Mouse (Mus musculus): Measurements from ENCODE around the gene Gm20219. TPM values are rescaled to one million over a fixed set of nuclear protein-coding genes. Genes with fewer than 3 reads are reported as not detected.

The Gm20219 gene
- polyA plus RNA-seq, 1 experiment from 2014 or later: 1.8 TPM

DNA sequence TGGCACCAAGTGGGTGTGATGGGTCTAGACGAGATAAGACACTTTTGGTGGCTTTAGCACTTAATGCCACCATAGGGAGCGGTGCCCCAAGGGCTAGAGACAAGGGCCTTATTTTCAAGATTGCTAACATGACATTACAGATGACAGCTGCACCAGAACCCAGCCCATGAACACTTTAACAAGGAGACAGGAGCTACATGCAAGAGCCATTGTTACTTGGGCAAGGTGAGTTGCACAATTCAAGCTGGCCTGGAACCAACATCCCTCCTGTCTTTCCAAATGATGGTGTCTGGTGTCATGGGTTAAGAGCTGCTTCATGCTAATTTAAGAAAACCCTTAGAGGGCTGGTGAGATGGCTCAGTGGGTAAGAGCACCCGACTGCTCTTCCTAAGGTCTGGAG is 5.2 kb upstream of the Gm20219 start:
- no peaks in the 10 kb centered on the region for H3K9me3 ChIP-seq (ENCODE audit: low read length)
- H3K4me1 ChIP-seq (ENCODE audit: insufficient read depth, low read length): no peaks in the 10 kb centered on the region
- WGBS: 80% methylated on average over 3 of the region's 3 CpGs
- no peak overlapping the region for H3K9ac ChIP-seq (replicated peaks; ENCODE audit: low read length)
- no peak overlapping the region for H3K4me2 ChIP-seq (replicated peaks; ENCODE audit: low read depth, low read length)
- no peaks in the 10 kb centered on the region for H3K27me3 ChIP-seq (ENCODE audit: insufficient read depth, low read length)
- H3K36me3 ChIP-seq (ENCODE audit: insufficient read depth, low read length): peaks cover 35% of the 10 kb centered on the region
- ATAC-seq (ENCODE audit: low FRiP score, low TSS enrichment): no peak
- H3K4me3 ChIP-seq (ENCODE audit: low read length): no peak overlapping the region
- no peak overlapping the region for H3K27ac ChIP-seq (ENCODE audit: low read length)

DNA sequence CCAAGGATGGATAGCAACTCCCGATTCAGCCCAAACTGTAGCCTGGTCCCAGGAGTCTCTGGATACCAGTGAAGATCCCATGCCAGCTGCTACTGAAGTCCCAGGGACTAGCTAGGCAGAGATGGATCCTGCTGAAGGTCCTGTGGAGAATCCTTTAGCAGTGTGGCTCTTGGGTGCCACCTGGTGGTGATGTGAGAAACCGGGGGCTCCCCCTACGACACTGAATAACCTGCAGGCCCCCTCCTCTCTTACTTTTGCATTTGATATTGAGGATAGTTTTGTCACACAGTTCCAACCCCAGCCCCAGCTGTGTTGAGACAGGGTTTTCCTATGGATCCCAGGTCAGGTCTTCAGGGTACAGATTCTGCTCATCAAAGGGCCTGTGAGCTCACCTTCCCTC is 4.3 kb upstream of the Gm20219 start:
- peaks cover 26% of the 10 kb centered on the region for H3K36me3 ChIP-seq (ENCODE audit: insufficient read depth, low read length)
- no peaks in the 10 kb centered on the region for H3K4me1 ChIP-seq (ENCODE audit: insufficient read depth, low read length)
- H3K4me2 ChIP-seq (replicated peaks; ENCODE audit: low read depth, low read length): no peak overlapping the region
- H3K9me3 ChIP-seq (ENCODE audit: low read length): no peaks in the 10 kb centered on the region
- H3K27ac ChIP-seq (ENCODE audit: low read length): no peak overlapping the region
- 22% methylated on average over 3 of the region's 3 CpGs for WGBS
- no peaks in the 10 kb centered on the region for H3K27me3 ChIP-seq (ENCODE audit: insufficient read depth, low read length)
- no peak overlapping the region for H3K4me3 ChIP-seq (ENCODE audit: low read length)
- no peak overlapping the region for H3K9ac ChIP-seq (replicated peaks; ENCODE audit: low read length)
- peak; percentile 60 for ATAC-seq (ENCODE audit: low FRiP score, low TSS enrichment)

DNA sequence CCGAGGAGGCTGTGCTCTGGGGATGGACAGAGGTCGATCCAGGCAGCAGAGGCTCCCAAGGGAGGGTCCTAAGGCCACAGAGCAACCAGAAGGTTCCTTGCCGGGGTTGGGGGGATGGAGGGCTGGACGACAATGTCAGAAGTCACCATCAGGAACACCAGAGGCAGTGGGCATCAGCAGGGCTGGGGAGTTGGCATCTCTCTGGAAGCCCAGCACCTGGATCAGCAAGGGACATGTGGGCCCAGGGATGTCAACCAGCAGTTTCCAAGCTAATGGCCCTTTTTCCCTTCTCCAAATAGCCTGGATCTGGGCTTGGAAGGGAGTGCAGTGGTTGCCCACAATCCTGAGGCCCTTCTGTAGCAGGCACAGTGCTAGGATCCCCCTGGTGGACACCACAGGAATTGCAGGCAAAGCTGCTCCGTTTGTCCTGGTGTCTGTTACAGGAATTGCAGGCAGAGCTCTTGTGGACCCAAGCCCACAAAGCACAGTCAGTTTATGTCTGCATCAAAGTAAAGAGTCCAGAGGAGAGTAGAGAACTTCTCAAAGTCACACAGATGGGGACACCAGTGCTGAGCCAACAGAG is 1.3 kb downstream of the Gm20219 start:
- H3K9ac ChIP-seq (replicated peaks; ENCODE audit: low read length): no peak overlapping the region
- H3K9me3 ChIP-seq (ENCODE audit: low read length): 0 out of 2 replicates have a peak, but pooled peaks cover 3% of the 10 kb centered on the region
- H3K27ac ChIP-seq (ENCODE audit: low read length): no peak overlapping the region
- H3K4me1 ChIP-seq (ENCODE audit: insufficient read depth, low read length): no peaks in the 10 kb centered on the region
- no peaks in the 10 kb centered on the region for H3K36me3 ChIP-seq (ENCODE audit: insufficient read depth, low read length)
- H3K4me2 ChIP-seq (replicated peaks; ENCODE audit: low read depth, low read length): no peak overlapping the region
- no peaks in the 10 kb centered on the region for H3K27me3 ChIP-seq (ENCODE audit: insufficient read depth, low read length)
- no peak overlapping the region for H3K4me3 ChIP-seq (ENCODE audit: low read length)
- 63% methylated on average over 5 of the region's 5 CpGs for WGBS
- ATAC-seq (ENCODE audit: low FRiP score, low TSS enrichment): 0 out of 2 replicates have a peak, but pooled peaks have one; percentile 13

DNA sequence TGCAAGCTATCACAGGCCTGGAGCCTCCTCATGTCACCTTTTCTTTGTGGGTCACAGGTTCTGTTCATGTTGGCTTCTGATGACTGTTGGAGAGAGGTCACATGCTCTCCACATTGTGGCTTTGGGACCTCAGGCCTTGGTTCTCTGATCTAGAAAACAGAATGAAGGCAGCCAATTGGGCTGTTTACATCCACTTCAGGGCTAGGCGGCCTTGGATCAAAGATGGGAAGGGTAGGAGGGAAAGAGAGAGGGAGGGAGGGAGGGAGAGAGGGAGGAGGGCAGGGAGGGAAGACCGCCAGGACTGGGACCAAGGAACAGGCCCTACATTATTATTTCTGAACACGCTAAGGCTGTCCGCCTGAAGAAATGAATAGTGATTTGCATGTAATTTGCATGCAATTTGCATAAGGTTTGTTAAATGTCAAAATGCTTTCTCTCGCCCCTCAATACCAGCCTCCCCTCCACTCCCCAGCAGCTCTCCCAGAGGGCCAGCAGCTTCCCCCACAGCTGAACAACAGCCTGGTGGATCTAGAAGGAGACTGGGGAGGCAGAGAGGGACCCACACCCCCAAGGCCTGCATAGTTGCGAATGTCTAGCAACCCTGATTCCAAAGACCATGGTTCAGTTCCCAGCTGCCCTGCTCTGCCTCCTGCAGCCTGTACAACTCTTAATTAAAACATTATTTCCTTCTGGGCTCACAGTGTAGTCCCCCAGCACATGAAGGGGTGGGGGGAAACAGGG is 2.2 kb downstream of the Gm20219 start:
- WGBS: 80% methylated on average over 6 of the region's 6 CpGs
- no peak for ATAC-seq (ENCODE audit: low FRiP score, low TSS enrichment)

DNA sequence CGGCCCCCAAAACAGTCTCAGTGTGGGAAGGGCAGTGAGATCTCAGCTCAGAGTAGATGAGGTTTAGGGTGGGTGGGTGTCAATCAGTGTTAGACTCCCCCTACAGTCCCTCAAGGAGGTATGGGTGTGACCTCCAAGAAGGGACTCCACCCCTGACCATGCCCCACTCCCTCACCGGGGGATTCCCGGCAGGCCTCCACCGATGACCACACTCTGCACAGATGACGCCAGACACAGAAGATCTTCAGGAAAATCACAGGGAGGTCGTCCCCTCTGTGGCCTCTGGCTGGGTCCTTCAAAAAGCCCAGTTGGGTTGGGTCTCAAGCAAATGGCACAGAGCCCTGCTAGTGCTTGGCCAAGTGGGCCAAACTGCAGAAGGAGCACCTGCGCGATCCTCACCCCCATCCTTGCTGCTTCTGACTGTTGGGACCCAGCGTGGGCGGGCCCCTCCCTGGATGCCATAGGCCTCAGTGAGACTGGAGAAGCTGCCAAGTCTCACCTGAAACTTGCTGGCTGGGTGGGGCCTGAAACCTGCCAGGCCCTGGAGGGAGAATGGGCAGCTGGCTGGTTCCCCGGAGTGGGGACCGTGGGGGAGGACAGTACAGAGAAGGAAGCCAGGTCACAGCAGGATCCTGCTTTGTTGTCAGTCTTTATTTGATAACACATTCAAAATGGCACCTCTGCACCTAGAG is 3.3 kb downstream of the Gm20219 start:
- Histone ChIP-seq H3K36me3 (ENCODE audit: insufficient read depth, low read length) (no peaks in the 10 kb centered on the region), H3K9me3 (ENCODE audit: low read length) (0 out of 2 replicates have a peak, but pooled peaks cover 3% of the 10 kb centered on the region), H3K27me3 (ENCODE audit: insufficient read depth, low read length) (no peaks in the 10 kb centered on the region), H3K9ac (replicated peaks; ENCODE audit: low read length) (no peak overlapping the region), H3K4me2 (replicated peaks; ENCODE audit: low read depth, low read length) (no peak overlapping the region), H3K27ac (ENCODE audit: low read length) (no peak overlapping the region), H3K4me3 (ENCODE audit: low read length) (no peak overlapping the region), H3K4me1 (ENCODE audit: insufficient read depth, low read length) (no peaks in the 10 kb centered on the region)
- no peak for ATAC-seq (ENCODE audit: low FRiP score, low TSS enrichment)
- WGBS: 67% methylated on average over 12 of the region's 12 CpGs

More for the DNA sequence above, 2.2 kb downstream of the Gm20219 start:
- H3K27me3 ChIP-seq (ENCODE audit: insufficient read depth, low read length): no peaks in the 10 kb centered on the region
- no peaks in the 10 kb centered on the region for H3K36me3 ChIP-seq (ENCODE audit: insufficient read depth, low read length)
- no peak overlapping the region for H3K27ac ChIP-seq (ENCODE audit: low read length)
- H3K4me3 ChIP-seq (ENCODE audit: low read length): no peak overlapping the region
- H3K4me2 ChIP-seq (replicated peaks; ENCODE audit: low read depth, low read length): no peak overlapping the region
- no peaks in the 10 kb centered on the region for H3K4me1 ChIP-seq (ENCODE audit: insufficient read depth, low read length)
- H3K9ac ChIP-seq (replicated peaks; ENCODE audit: low read length): no peak overlapping the region
- 0 out of 2 replicates have a peak, but pooled peaks cover 3% of the 10 kb centered on the region for H3K9me3 ChIP-seq (ENCODE audit: low read length)

DNA sequence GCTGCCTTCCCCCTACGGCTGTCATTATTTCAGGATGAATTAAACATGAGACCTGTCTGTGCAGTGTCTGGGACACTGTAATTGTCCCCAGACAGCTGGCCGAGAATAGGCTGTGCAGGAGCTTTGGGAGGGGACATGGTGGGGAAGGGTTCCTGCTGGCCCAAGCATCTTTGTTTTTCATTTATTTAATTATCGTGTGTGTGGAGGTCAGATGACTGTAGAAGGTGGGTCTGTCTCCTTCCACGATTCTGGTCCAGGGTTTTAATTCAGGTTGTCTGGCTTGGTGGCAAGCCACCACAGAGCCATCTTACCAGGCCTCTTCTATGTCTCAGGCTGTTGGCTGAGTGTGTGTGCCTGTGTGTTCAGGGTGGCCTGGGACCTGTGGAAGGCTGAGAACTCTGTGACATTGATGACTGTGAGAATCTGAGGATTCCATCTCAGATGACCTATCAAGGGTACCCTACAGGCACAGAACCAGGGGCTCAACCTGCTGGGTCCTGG is 5.5 kb downstream of the Gm20219 start:
- WGBS: 63% methylated on average over 4 of the region's 4 CpGs
- Histone ChIP-seq H3K4me3 (ENCODE audit: low read length) (no peak overlapping the region), H3K4me2 (replicated peaks; ENCODE audit: low read depth, low read length) (no peak overlapping the region), H3K27ac (ENCODE audit: low read length) (no peak overlapping the region), H3K27me3 (ENCODE audit: insufficient read depth, low read length) (no peaks in the 10 kb centered on the region), H3K9ac (replicated peaks; ENCODE audit: low read length) (no peak overlapping the region), H3K36me3 (ENCODE audit: insufficient read depth, low read length) (no peaks in the 10 kb centered on the region), H3K9me3 (ENCODE audit: low read length) (0 out of 2 replicates have a peak, but pooled peaks cover 3% of the 10 kb centered on the region), H3K4me1 (ENCODE audit: insufficient read depth, low read length) (no peaks in the 10 kb centered on the region)
- ATAC-seq (ENCODE audit: low FRiP score, low TSS enrichment): no peak

DNA sequence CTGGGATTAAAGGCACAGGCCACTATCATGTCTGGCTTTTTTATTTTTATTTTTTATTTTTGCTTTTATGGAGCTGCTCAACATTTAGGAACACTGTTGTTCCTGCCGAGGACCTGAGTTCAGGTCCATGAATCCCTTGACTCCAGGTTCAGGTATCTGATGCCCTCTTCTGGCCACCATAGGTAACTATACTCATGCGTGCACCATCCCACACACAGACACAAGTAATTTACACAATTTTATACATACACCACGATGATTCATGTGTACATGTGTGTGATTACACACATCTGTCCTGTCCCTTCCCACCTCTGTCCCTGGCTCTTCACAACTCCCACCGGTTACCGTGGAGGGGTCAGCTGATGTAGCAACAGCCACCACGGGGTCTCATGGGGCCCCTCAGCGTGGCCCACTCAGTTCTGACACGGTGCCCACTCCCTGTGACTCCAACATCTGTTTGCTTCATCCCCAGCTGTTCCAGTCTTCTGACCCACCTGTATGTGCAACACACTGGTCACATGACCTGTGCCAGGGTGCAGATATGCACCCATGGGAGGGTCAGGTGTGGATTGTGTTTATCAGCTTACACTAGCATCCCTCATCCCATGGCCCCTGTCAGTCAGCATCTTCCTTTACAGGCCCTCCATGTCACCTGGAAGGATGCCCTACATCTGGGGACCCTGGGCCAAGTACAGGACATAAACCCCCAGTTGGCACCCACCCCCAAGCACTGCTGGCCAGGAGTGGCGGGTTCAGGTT is 6.2 kb downstream of the Gm20219 start:
- H3K4me2 ChIP-seq (replicated peaks; ENCODE audit: low read depth, low read length): no peak overlapping the region
- no peak overlapping the region for H3K4me3 ChIP-seq (ENCODE audit: low read length)
- H3K36me3 ChIP-seq (ENCODE audit: insufficient read depth, low read length): no peaks in the 10 kb centered on the region
- no peak for ATAC-seq (ENCODE audit: low FRiP score, low TSS enrichment)
- H3K9me3 ChIP-seq (ENCODE audit: low read length): 0 out of 2 replicates have a peak, but pooled peaks cover 1% of the 10 kb centered on the region
- H3K9ac ChIP-seq (replicated peaks; ENCODE audit: low read length): no peak overlapping the region
- H3K27ac ChIP-seq (ENCODE audit: low read length): no peak overlapping the region
- H3K27me3 ChIP-seq (ENCODE audit: insufficient read depth, low read length): no peaks in the 10 kb centered on the region
- WGBS: 75% methylated on average over 9 of the region's 9 CpGs
- H3K4me1 ChIP-seq (ENCODE audit: insufficient read depth, low read length): no peaks in the 10 kb centered on the region

DNA sequence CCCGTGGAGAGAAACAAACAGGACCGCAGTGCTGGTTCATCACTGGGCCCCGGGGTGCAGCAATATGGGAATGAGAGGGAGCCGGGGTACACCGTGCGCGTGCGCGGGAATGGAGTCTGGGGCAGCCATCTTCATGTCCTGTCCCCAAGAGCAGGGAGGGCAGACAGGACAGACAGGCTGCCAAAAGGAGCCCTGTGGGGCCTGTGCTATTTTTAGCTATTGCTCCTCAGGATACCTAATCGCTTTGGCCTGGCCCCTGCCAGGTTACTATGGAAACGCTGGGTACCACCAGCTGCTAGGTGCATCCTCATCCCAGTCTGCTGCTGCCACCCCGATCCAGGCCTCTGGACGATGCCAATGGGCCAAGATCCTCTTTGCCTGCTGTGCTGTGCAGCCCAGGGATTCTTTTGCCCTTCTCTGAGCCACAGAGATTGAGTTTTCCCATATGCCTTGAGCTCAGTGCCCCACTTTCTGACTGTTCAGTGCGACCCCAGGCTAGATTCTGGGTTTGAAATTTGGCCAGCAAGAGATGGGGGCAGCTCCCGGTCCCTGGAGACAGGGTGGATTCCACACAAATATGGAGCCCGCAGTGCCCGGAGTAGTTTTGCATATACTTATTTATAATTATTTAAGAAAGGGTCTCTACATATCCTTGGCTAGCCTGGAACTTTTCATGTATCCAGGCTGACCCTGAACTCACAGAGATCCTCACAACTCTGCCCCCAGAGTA is 6.9 kb downstream of the Gm20219 start:
- Histone ChIP-seq H3K9me3 (ENCODE audit: low read length) (no peaks in the 10 kb centered on the region), H3K27me3 (ENCODE audit: insufficient read depth, low read length) (no peaks in the 10 kb centered on the region), H3K4me1 (ENCODE audit: insufficient read depth, low read length) (no peaks in the 10 kb centered on the region), H3K36me3 (ENCODE audit: insufficient read depth, low read length) (no peaks in the 10 kb centered on the region), H3K4me3 (ENCODE audit: low read length) (no peak overlapping the region), H3K27ac (ENCODE audit: low read length) (no peak overlapping the region), H3K4me2 (replicated peaks; ENCODE audit: low read depth, low read length) (no peak overlapping the region), H3K9ac (replicated peaks; ENCODE audit: low read length) (no peak overlapping the region)
- ATAC-seq (ENCODE audit: low FRiP score, low TSS enrichment): no peak
- WGBS: 71% methylated on average over 17 of the region's 17 CpGs

DNA sequence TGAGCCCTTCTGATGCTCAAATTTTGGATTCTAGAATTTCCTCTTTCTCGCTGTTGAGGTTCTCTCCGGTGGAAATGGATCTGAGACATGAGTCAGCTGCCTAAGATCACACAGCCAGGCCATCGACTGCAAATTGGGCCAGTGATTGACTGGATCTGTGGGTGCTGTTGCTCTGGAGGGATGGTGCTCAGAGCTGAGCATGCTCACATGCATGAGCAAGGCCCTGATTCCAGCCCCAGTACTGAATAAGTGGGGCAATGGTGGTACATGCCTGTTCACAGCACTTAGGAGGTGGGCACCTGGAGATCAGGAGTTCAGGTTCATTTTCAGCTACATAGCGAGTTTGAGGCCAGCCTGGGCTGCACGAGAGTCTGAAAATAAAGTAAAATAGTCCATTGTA is 7.6 kb downstream of the Gm20219 start:
- no peak overlapping the region for H3K4me3 ChIP-seq (ENCODE audit: low read length)
- no peak overlapping the region for H3K4me2 ChIP-seq (replicated peaks; ENCODE audit: low read depth, low read length)
- ATAC-seq (ENCODE audit: low FRiP score, low TSS enrichment): no peak
- no peaks in the 10 kb centered on the region for H3K4me1 ChIP-seq (ENCODE audit: insufficient read depth, low read length)
- H3K9me3 ChIP-seq (ENCODE audit: low read length): no peaks in the 10 kb centered on the region
- H3K9ac ChIP-seq (replicated peaks; ENCODE audit: low read length): no peak overlapping the region
- no peaks in the 10 kb centered on the region for H3K27me3 ChIP-seq (ENCODE audit: insufficient read depth, low read length)
- H3K27ac ChIP-seq (ENCODE audit: low read length): no peak overlapping the region
- H3K36me3 ChIP-seq (ENCODE audit: insufficient read depth, low read length): no peaks in the 10 kb centered on the region
- 83% methylated on average over 5 of the region's 5 CpGs for WGBS
